Mouse (Mus musculus): ENCODE results near the gene Ank.

- TF ChIP-seq POLR2A (IDR thresholded peaks at IDR 0.05; ENCODE audit: borderline replicate concordance, extremely low read depth, insufficient read depth, insufficient read length, poor library complexity, severe bottlenecking), result no peak
- TF ChIP-seq CTCF (IDR thresholded peaks at IDR 0.05; ENCODE audit: borderline replicate concordance, extremely low read depth, insufficient read depth, insufficient read length), result no peak
These were observed 50.5 kb downstream of the Ank start for GRCm38 (mm10) chr15:27516927-27517326.
